Mouse (Mus musculus) heart, embryonic 10.5 days (tissue): Measurements from ENCODE around the gene Gm10644. TPM values are rescaled to one million over a fixed set of nuclear protein-coding genes. Genes with fewer than 3 reads are reported as not detected.
A peak's percentile ranks its signal among the peaks of the same experiment; 100 is the strongest.
"Not testable (repeated sequence)": the region's sequence is repeated elsewhere in the genome, so short reads cannot be mapped to it uniquely, and the experiment has no call there.

ENCODE experiments used
- DNase-seq: peaks from one replicate; pipeline ENCODE4 v3.0.0-alpha.2; 2017; ENCODE audit warnings: low spot score
- H3K27ac ChIP-seq: fragments of 300-500 bp; sonication (generic); 2 replicates; pipeline ENCODE4 v1.5.1; 2016; ENCODE audit warnings: mild to moderate bottlenecking
- H3K27me3 ChIP-seq: fragments of 300-500 bp; sonication (generic); 2 replicates; pipeline ENCODE4 v1.6.1; 2016; ENCODE audit warnings: mild to moderate bottlenecking; ENCODE audit not compliant: poor library complexity, insufficient read depth, severe bottlenecking
- H3K36me3 ChIP-seq: fragments of 300-500 bp; sonication (generic); 2 replicates; pipeline ENCODE4 v1.6.1; 2016; ENCODE audit warnings: mild to moderate bottlenecking, moderate library complexity
- H3K4me1 ChIP-seq: fragments of 300-500 bp; sonication (generic); 2 replicates; pipeline ENCODE4 v1.6.1; 2016; ENCODE audit warnings: mild to moderate bottlenecking
- H3K4me3 ChIP-seq: fragments of 300-500 bp; sonication (generic); 2 replicates; pipeline ENCODE4 v1.5.1; 2016; ENCODE audit warnings: mild to moderate bottlenecking, moderate library complexity
- H3K9me3 ChIP-seq: fragments of 300-500 bp; sonication (generic); 2 replicates; pipeline ENCODE4 v1.6.1; 2016; ENCODE audit warnings: mild to moderate bottlenecking, moderate library complexity
- WGBS: fragments of 180-500 bp; shearing (Covaris S2); methylation state at CpG from one replicate; pipeline ENCODE4 v1.1.7; 2016; 5-methylcytosine and 5-hydroxymethylcytosine counted together
- polyA plus RNA-seq: library from polyadenylated mRNA; unstranded; fragments of >200 nt; fragmentation: Nextera tagmentation; extraction: Ambion mirVana; gene quantifications from 2 replicates; pipeline ENCODE4 v1.2.1, GENCODE M21; 2016

The Gm10644 gene
- polyA plus RNA-seq, 1 experiment from 2014 or later: 0.41 TPM

DNA sequence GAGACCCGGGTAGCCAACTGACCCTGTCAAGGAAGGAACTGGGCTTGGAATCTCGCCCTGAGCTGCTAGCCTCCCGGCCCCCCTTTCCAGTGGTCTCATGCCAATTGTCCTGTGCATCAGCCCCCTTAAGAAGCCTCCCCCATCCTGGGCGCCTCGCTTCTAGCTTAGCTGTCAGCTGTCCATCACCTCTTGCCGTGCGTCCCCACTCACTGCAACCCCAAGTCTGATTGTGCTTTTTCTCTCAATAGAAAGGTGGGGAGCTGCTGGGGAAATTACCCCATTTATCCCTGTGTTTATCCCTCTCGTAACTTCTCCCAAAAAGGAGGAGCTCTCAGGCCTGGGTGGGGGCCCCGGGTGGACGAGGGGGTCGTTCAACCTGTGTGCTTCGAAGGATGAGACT lies 41.0 kb upstream of the Gm10644 start:
- peak overlapping the region; percentile 95; the same call in 1 of the 2 replicates for H3K27ac ChIP-seq
- peak overlapping the region; percentile 82 for H3K4me3 ChIP-seq
- peaks cover 19% of the 10 kb centered on the region for H3K27me3 ChIP-seq
- H3K4me1 ChIP-seq: peaks cover 27% of the 10 kb centered on the region
- H3K9me3 ChIP-seq: no peaks in the 10 kb centered on the region
- DNase-seq: no peak
- H3K36me3 ChIP-seq: peaks cover 63% of the 10 kb centered on the region
- WGBS: 17% methylated on average over 12 of the region's 12 CpGs

DNA sequence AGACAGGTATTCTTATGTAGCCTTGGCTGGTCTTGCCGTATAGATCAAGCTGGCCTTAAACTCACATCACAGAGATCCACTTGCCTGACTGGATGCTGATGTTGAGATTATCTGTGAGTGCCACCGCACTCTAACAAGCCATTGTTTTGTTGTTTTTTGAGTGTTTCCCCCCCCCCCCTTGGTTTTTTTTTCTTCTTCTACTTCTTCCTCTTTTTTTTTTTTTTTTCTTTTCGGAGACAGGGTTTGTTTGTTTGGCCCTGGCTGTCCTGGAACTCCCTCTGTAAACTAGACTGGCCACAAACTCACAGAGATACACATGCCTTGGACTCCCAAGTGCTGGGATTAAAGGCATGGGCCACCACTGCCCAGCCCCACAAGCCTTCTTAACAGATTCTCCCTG lies 39.0 kb upstream of the Gm10644 start:
- Histone ChIP-seq H3K36me3 (peaks cover 63% of the 10 kb centered on the region), H3K9me3 (no peaks in the 10 kb centered on the region), H3K4me1 (peaks cover 17% of the 10 kb centered on the region), H3K27me3 (no peaks in the 10 kb centered on the region; the same call in 1 of the 2 replicates), H3K4me3 (no peak overlapping the region), H3K27ac (no peak overlapping the region)
- 68% methylated on average over 3 of the region's 3 CpGs for WGBS
- no peak for DNase-seq

DNA sequence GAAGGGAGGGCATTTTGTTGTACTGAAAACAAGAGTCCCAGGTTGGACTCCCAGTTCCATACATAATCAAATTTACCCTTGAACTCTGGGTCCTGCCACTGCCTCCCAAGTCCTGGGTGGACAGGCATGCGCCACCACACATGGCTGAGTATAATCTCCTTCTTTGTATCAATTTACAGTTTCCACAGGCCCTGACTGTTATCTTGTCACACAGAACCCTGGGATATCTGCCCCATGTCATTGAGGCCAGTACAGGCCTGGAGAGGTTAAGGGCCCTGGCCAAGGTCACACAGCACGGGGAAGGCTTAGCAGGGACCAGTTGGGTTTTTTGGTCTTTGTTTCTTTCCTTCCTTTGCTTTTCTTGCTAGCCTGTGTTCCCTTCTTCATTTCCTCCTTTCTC lies 37.5 kb upstream of the Gm10644 start:
- Histone ChIP-seq H3K4me1 (peaks cover 9% of the 10 kb centered on the region), H3K36me3 (peaks cover 77% of the 10 kb centered on the region), H3K27me3 (no peaks in the 10 kb centered on the region), H3K27ac (no peak overlapping the region), H3K4me3 (no peak overlapping the region), H3K9me3 (no peaks in the 10 kb centered on the region)
- DNase-seq: no peak
- WGBS: 60% methylated on average over 2 of the region's 2 CpGs

DNA sequence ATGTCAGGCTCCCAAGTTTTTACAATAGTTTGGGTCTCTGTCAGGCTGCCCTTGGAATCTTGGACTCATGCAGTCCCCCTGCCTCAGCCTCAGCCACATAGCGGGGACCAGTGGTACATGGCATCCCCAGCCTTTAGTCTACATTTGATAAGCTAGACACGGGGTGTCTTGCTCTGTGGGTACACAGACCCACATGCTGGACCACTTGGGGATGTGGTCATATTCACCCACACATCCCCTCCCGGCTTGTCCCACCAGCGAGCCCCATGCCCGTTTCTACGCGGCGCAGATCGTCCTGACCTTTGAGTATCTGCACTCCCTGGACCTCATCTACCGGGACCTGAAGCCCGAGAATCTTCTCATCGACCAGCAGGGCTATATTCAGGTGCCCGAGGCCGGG lies 35.2 kb upstream of the Gm10644 start:
- no peak overlapping the region for H3K27ac ChIP-seq
- H3K4me3 ChIP-seq: no peak overlapping the region
- WGBS: 93% methylated on average over 14 of the region's 14 CpGs

DNA sequence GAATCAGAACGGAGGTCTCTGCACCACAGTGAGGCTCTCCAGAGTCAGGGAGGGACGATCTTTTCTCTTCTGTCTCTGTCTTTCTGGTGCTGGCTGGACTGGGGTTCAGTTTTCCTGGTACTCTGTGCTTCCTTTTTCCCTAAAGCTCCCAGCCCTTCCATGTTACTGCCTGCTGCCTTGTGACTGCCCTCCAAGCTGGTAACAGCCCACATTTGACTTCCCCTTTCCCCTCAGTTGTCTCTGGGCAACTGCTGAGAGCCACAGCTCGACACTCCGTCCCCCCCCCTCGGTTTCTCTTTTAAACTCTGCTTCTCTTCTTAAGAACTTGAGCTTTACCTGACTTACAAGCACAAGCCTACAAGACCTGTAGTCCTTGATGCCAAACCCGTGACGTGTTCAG lies 34.2 kb upstream of the Gm10644 start:
- no peaks in the 10 kb centered on the region for H3K27me3 ChIP-seq
- no peak for DNase-seq
- no peaks in the 10 kb centered on the region for H3K9me3 ChIP-seq
- H3K27ac ChIP-seq: no peak overlapping the region
- H3K4me3 ChIP-seq: no peak overlapping the region
- H3K36me3 ChIP-seq: peaks cover 93% of the 10 kb centered on the region
- no peaks in the 10 kb centered on the region for H3K4me1 ChIP-seq
- whole genome bisulfite sequencing: 88% methylated on average over 7 of the region's 7 CpGs

More for the DNA sequence above, 35.2 kb upstream of the Gm10644 start:
- Histone ChIP-seq H3K9me3 (no peaks in the 10 kb centered on the region), H3K27me3 (no peaks in the 10 kb centered on the region), H3K36me3 (peaks cover 93% of the 10 kb centered on the region), H3K4me1 (no peaks in the 10 kb centered on the region)
- no peak for DNase-seq

DNA sequence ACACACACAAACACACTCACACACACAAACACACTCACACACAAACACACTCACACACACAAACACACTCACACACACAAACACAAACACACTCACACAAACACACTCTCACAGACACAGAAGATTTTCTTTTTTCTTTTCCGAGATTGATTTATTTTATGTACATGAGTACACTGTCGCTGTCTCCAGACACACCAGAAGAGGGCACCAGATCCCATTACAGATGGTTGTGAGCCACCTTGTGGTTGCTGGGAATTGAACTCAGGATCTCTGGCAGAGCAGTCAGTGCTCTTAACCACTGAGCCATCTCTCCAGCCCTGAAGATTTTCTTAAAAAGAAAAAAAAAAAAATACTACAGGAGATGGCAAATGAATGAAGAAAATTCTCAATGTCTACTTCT lies 28.2 kb upstream of the Gm10644 start:
- peaks cover 26% of the 10 kb centered on the region for H3K4me1 ChIP-seq
- WGBS: 93% methylated on average over 2 of the region's 2 CpGs
- H3K36me3 ChIP-seq: peaks cover 92% of the 10 kb centered on the region

DNA sequence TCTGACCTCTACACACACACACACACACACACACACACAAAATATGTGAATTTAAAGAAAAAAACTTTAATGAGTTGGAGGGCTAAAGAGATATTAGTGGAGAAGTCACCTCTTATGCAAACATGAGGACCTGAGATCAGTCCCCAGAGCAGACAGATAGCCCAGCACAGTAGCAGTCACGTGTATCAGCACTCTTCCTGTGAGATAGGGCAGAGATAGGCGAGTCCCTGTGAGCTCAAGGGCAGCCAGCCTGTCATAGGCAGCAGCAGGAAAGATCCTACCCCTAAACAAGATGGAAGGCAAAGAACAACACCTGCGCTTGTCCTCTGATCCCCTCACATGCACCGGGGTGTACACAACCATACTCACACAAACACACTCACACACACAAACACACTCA lies 27.4 kb upstream of the Gm10644 start:
- peaks cover 86% of the 10 kb centered on the region for H3K36me3 ChIP-seq
- peaks cover 33% of the 10 kb centered on the region for H3K4me1 ChIP-seq
- no peak overlapping the region for H3K27ac ChIP-seq
- WGBS: 70% methylated on average over 4 of the region's 4 CpGs
- H3K27me3 ChIP-seq: no peaks in the 10 kb centered on the region
- H3K4me3 ChIP-seq: no peak overlapping the region
- DNase-seq: no peak
- H3K9me3 ChIP-seq: no peaks in the 10 kb centered on the region

More for the DNA sequence above, 28.2 kb upstream of the Gm10644 start:
- H3K4me3 ChIP-seq, H3K27ac ChIP-seq, DNase-seq, H3K9me3 ChIP-seq, H3K27me3 ChIP-seq: not testable (repeated sequence)

DNA sequence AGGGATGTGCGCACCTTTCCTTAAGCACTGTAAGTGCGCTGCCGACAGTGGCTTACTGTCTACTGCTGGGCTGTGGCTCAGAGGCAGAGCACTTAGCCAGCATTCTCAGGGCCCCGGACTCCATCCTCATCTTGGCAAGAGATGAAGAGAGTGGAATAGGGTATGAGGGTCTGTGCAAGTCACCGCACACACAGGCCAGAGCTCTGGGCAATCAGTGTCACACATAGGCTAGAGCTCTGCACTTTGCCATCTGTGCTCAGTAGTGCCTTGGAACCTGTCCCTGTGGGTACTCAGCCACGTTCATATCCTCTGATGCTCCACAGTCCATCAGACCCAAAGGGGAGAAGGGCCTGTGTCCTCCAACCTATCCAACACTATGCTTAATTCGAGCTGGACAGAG lies 26.5 kb upstream of the Gm10644 start:
- no peaks in the 10 kb centered on the region for H3K9me3 ChIP-seq
- no peak overlapping the region for H3K27ac ChIP-seq
- peaks cover 76% of the 10 kb centered on the region for H3K36me3 ChIP-seq
- H3K4me1 ChIP-seq: peaks cover 43% of the 10 kb centered on the region
- DNase-seq: no peak
- 95% methylated on average over 7 of the region's 7 CpGs for WGBS
- H3K4me3 ChIP-seq: no peak overlapping the region
- no peaks in the 10 kb centered on the region for H3K27me3 ChIP-seq

DNA sequence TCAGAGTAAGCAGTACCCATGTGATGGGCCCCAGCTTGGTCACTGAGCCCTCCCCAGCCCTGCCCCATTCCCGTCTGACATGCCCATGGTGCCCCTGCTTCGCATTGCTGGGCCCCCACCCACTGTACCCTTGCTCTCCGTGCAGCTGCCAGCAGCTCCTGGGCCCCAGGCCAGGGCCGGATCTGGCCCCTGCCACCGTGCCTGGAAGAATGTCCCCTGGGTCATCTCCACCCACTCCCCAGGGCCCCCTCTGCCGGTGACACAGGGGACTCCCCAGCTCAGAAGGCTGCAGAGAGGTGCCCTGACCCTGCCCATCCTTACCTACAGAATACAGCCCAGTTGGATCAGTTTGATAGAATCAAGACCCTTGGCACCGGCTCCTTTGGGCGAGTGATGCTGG lies 25.8 kb upstream of the Gm10644 start:
- no peak for DNase-seq
- 79% methylated on average over 8 of the region's 8 CpGs for WGBS
- Histone ChIP-seq H3K27ac (peak overlapping the region; percentile 73), H3K4me1 (peaks cover 48% of the 10 kb centered on the region), H3K36me3 (peaks cover 70% of the 10 kb centered on the region), H3K9me3 (no peaks in the 10 kb centered on the region), H3K4me3 (no peak overlapping the region), H3K27me3 (no peaks in the 10 kb centered on the region)

DNA sequence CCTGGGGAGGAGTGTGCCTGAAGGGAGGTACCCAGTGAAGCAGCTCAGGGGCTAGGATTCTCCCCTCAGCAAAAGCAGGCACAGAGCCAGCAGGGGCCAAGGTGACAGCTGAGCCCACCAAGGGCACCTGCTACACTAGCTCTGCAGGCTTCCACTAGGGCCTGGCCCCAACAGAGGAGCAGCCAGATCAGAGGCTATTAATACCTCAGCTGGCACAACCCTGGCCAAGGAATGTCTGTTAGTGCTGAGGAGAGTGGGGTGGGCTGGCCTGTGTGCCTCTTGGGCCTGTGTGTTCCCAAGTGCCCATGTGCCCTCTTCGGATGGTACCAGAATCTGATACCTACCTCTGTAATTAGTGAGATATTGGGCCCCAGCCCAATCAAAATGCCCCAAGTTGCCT lies 25.2 kb upstream of the Gm10644 start:
- Histone ChIP-seq H3K36me3 (peaks cover 66% of the 10 kb centered on the region), H3K4me3 (no peak overlapping the region; the same call in 1 of the 2 replicates), H3K27me3 (no peaks in the 10 kb centered on the region), H3K4me1 (peaks cover 48% of the 10 kb centered on the region), H3K27ac (peak overlapping the region; percentile 73), H3K9me3 (no peaks in the 10 kb centered on the region)
- peak; percentile 83 for DNase-seq
- 77% methylated on average over 1 of the region's 1 CpGs for WGBS

DNA sequence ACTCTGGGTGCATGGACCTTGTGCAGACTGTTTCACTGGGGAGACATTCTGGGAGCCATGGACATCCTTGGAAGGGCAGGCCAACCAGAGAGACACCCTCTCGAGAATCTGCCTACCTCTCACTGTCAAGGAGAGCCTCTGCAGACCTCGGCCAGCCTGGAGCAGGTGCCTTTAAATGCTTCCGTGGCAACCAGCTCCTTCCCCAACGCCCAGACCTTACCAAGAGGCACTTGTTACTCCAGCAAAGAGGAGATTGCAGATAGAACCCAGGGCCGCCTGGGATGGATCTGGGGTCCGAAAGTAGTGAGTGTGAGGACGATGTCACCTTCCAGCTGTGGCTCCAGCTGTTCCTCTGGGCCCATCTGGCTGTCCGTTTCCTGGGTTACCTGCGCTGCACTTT lies 23.2 kb upstream of the Gm10644 start:
- peaks cover 47% of the 10 kb centered on the region for H3K36me3 ChIP-seq
- peak overlapping the region; percentile 39; the same call in 1 of the 2 replicates for H3K27ac ChIP-seq
- H3K4me3 ChIP-seq: no peak overlapping the region
- no peaks in the 10 kb centered on the region for H3K9me3 ChIP-seq
- H3K27me3 ChIP-seq: no peaks in the 10 kb centered on the region
- no peak for DNase-seq
- H3K4me1 ChIP-seq: peaks cover 64% of the 10 kb centered on the region
- 69% methylated on average over 9 of the region's 9 CpGs for WGBS

DNA sequence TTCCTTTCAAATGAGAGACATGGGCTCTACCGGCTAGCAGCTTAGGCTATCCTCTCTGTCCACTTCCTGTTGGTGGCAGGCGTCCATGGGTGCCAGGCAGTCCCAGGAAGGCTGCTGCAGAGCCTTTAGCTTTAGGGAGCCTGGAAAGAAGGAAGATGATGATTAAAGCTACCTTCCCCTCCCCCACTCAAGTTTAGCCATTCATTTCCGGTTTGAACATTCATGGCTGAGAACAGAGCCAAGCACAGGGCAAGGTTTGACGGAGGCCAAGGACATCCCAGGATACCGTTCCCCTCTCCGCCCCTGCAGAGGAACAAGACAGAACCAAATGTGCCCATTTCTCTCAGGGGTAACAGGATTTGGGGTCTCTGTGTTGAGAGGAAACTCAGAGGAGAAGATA lies 22.6 kb upstream of the Gm10644 start:
- Histone ChIP-seq H3K27me3 (no peaks in the 10 kb centered on the region), H3K4me1 (peaks cover 64% of the 10 kb centered on the region), H3K4me3 (peak overlapping the region; percentile 20), H3K9me3 (no peaks in the 10 kb centered on the region), H3K27ac (peak overlapping the region; percentile 39; the same call in 1 of the 2 replicates), H3K36me3 (peaks cover 41% of the 10 kb centered on the region)
- no peak for DNase-seq
- 50% methylated on average over 6 of the region's 6 CpGs for WGBS

DNA sequence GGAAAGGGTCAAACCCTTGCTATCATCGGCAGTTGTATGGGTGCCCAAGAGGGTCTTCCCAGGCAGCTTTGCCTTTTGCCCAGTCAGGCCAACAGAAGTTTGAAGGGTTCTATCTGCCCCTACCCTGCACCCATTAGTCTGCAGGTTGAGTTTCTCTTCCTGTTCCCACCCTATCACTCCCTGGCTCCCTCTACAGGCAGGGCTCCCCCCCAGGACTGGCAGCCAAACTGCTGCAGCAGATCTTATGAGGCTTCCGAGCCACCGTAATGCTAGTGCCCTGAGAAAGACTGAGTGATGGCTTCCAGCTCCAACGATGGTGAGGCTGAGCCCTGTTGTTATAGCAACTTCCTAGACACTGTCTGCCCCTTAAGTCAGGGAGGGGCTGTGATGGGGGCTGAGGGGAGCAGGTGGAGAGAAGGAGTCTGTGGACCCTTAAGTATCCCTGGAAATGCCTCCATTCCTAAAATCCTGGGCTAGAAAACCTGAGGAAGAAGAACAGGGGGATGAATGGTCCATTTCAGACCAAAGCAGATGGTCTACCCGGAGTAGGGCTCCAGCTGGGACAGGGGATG lies 21.9 kb upstream of the Gm10644 start:
- peaks cover 69% of the 10 kb centered on the region for H3K4me1 ChIP-seq
- H3K9me3 ChIP-seq: no peaks in the 10 kb centered on the region
- peak overlapping the region; percentile 20; the same call in 1 of the 2 replicates for H3K4me3 ChIP-seq
- H3K27ac ChIP-seq: peak overlapping the region; percentile 39; the same call in 1 of the 2 replicates
- no peak for DNase-seq
- no peaks in the 10 kb centered on the region for H3K27me3 ChIP-seq
- peaks cover 34% of the 10 kb centered on the region for H3K36me3 ChIP-seq
- 85% methylated on average over 5 of the region's 5 CpGs for WGBS

DNA sequence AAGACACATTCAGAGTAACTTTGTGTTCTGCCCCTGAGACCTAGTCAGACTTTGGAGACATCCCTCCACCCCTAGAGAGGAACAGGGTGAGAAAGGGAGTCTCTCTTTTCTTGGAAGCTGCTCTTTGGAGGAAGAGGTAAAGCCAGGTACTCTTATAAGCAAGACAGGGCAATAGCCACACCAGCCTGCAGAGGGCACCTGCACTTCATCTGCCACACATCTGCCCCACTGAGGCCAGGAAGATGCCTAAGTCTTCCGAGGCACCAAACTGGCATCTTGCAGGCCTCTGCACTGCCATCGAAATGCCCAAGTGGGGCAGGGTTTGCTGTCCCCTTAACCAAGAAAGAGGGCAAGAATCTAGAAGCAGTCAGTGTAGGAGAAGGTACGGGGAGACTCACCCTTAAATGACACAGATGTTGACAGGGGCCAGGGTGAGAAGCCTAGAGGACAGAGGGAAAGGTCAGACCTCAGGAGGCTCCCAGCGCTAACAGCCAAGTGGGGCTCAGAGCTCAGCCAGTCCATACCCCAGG lies 21.2 kb upstream of the Gm10644 start:
- peaks cover 27% of the 10 kb centered on the region for H3K36me3 ChIP-seq
- no peaks in the 10 kb centered on the region for H3K9me3 ChIP-seq
- H3K4me1 ChIP-seq: peaks cover 75% of the 10 kb centered on the region
- no peaks in the 10 kb centered on the region for H3K27me3 ChIP-seq
- WGBS: 84% methylated on average over 4 of the region's 4 CpGs
- DNase-seq: no peak
- no peak overlapping the region for H3K4me3 ChIP-seq
- H3K27ac ChIP-seq: no peak overlapping the region
